Mouse (Mus musculus) olfactory bulb, adult 2 months (tissue): ENCODE results near the gene Als2cl.

Experiments
- CTCF ChIP-seq: fragments of 200-500 bp; IDR thresholded peaks from 2 replicates; pipeline ENCODE4 v1.5.1; 2012; ENCODE audit warnings: low read depth, mild to moderate bottlenecking, low read length, moderate library complexity; ENCODE audit not compliant: insufficient read depth
- POLR2A ChIP-seq: fragments of 200-500 bp; IDR thresholded peaks from 2 replicates; pipeline ENCODE4 v1.6.1; 2012; ENCODE audit warnings: mild to moderate bottlenecking, low read depth, low read length, moderate library complexity; ENCODE audit not compliant: insufficient read depth

GRCm38 (mm10) chr9:110948813-110949310, 69.2 kb downstream of the Als2cl start:
- TF ChIP-seq POLR2A (no peak), CTCF (no peak)
